Mouse (Mus musculus): ENCODE results near the gene Ttc9c. TPM values are rescaled to one million over a fixed set of nuclear protein-coding genes. Genes with fewer than 3 reads are reported as not detected.

Ttc9c gene
- polyA plus RNA-seq, 1 experiment from 2014 or later = 46.8 TPM

- Histone ChIP-seq H3K4me3 (ENCODE audit: low read depth, low read length) (peak overlapping the region; percentile 80), H3K4me2 (peak overlapping the region; percentile 91), H3K27ac (ENCODE audit: low read depth, low read length) (peak overlapping the region; percentile 99), H3K9me3 (ENCODE audit: control insufficient read depth, low read length) (no peaks in the 10 kb centered on the region), H3K27me3 (replicated peaks; ENCODE audit: control insufficient read depth, insufficient read depth, low read length) (no peaks in the 10 kb centered on the region), H3K9ac (ENCODE audit: low read depth, low read length) (peak overlapping the region; percentile 95), H3K4me1 (replicated peaks; ENCODE audit: control insufficient read depth, insufficient read depth, low read length) (peaks cover 39% of the 10 kb centered on the region), H3K36me3 (ENCODE audit: control insufficient read depth, insufficient read depth, low read length) (peaks cover 21% of the 10 kb centered on the region)
- 38% methylated on average over 6 of the region's 6 CpGs for WGBS
- ATAC-seq (replicated peaks; ENCODE audit: low FRiP score) (no peak), DNase-seq (ENCODE audit: low spot score) (no peak)
Measured at GRCm38 (mm10) chr19:8773409-8773808, 45.7 kb downstream of the Ttc9c start.

- peaks cover 23% of the 10 kb centered on the region for H3K36me3 ChIP-seq (ENCODE audit: control insufficient read depth, insufficient read depth, low read length)
- peaks cover 39% of the 10 kb centered on the region for H3K4me1 ChIP-seq (replicated peaks; ENCODE audit: control insufficient read depth, insufficient read depth, low read length)
- peak overlapping the region; percentile 95 for H3K9ac ChIP-seq (ENCODE audit: low read depth, low read length)
- no peaks in the 10 kb centered on the region for H3K27me3 ChIP-seq (replicated peaks; ENCODE audit: control insufficient read depth, insufficient read depth, low read length)
- peak overlapping the region; percentile 91 for H3K4me2 ChIP-seq
- ATAC-seq (replicated peaks; ENCODE audit: low FRiP score) (peak; percentile 63), DNase-seq (ENCODE audit: low spot score) (no peak)
- peak overlapping the region; percentile 99 for H3K27ac ChIP-seq (ENCODE audit: low read depth, low read length)
- H3K4me3 ChIP-seq (ENCODE audit: low read depth, low read length) = peak overlapping the region; percentile 80
- H3K9me3 ChIP-seq (ENCODE audit: control insufficient read depth, low read length) = no peaks in the 10 kb centered on the region
- WGBS = 42% methylated on average over 5 of the region's 5 CpGs
Measured at GRCm38 (mm10) chr19:8772996-8773395, 46.1 kb downstream of the Ttc9c start.

GRCm38 (mm10) chr19:8770567-8771270 lies 48.4 kb downstream of the Ttc9c start, which contains the start of gene Tmem223:
TSS of gene Tmem223 (plus strand) at chr19:8770996.
- ATAC-seq (replicated peaks; ENCODE audit: low FRiP score) (peak; percentile 40), DNase-seq (ENCODE audit: low spot score) (peak; percentile 81)
- Histone ChIP-seq H3K9me3 (ENCODE audit: control insufficient read depth, low read length) (no peaks in the 10 kb centered on the region), H3K36me3 (ENCODE audit: control insufficient read depth, insufficient read depth, low read length) (peaks cover 46% of the 10 kb centered on the region), H3K4me2 (peak within 1 kb of the TSS; percentile 83), H3K9ac (ENCODE audit: low read depth, low read length) (peak within 1 kb of the TSS; percentile 97), H3K4me3 (ENCODE audit: low read depth, low read length) (peak within 1 kb of the TSS; percentile 91), H3K4me1 (replicated peaks; ENCODE audit: control insufficient read depth, insufficient read depth, low read length) (peaks cover 33% of the 10 kb centered on the region), H3K27ac (ENCODE audit: low read depth, low read length) (peak within 1 kb of the TSS; percentile 76), H3K27me3 (replicated peaks; ENCODE audit: control insufficient read depth, insufficient read depth, low read length) (no peaks in the 10 kb centered on the region)
- 18% methylated on average over 29 of the region's 29 CpGs for WGBS

GRCm38 (mm10) chr19:8765562-8765961 lies 53.6 kb downstream of the Ttc9c start:
- peaks cover 68% of the 10 kb centered on the region for H3K36me3 ChIP-seq (ENCODE audit: control insufficient read depth, insufficient read depth, low read length)
- H3K27ac ChIP-seq (ENCODE audit: low read depth, low read length) = no peak overlapping the region
- no peaks in the 10 kb centered on the region; the same call in 1 of the 2 replicates for H3K9me3 ChIP-seq (ENCODE audit: control insufficient read depth, low read length)
- ATAC-seq (replicated peaks; ENCODE audit: low FRiP score) (no peak), DNase-seq (ENCODE audit: low spot score) (no peak)
- H3K4me1 ChIP-seq (replicated peaks; ENCODE audit: control insufficient read depth, insufficient read depth, low read length) = peaks cover 5% of the 10 kb centered on the region
- no peak overlapping the region for H3K9ac ChIP-seq (ENCODE audit: low read depth, low read length)
- H3K4me3 ChIP-seq (ENCODE audit: low read depth, low read length) = no peak overlapping the region
- no peaks in the 10 kb centered on the region for H3K27me3 ChIP-seq (replicated peaks; ENCODE audit: control insufficient read depth, insufficient read depth, low read length)
- WGBS = 93% methylated on average over 9 of the region's 9 CpGs
- H3K4me2 ChIP-seq = no peak overlapping the region

GRCm38 (mm10) chr19:8763276-8763675 lies 55.9 kb downstream of the Ttc9c start:
- no peaks in the 10 kb centered on the region for H3K27me3 ChIP-seq (replicated peaks; ENCODE audit: control insufficient read depth, insufficient read depth, low read length)
- no peak overlapping the region for H3K27ac ChIP-seq (ENCODE audit: low read depth, low read length)
- no peak overlapping the region for H3K4me3 ChIP-seq (ENCODE audit: low read depth, low read length)
- H3K4me1 ChIP-seq (replicated peaks; ENCODE audit: control insufficient read depth, insufficient read depth, low read length) = peaks cover 10% of the 10 kb centered on the region
- peaks cover 56% of the 10 kb centered on the region for H3K36me3 ChIP-seq (ENCODE audit: control insufficient read depth, insufficient read depth, low read length)
- no peak overlapping the region for H3K9ac ChIP-seq (ENCODE audit: low read depth, low read length)
- no peak overlapping the region for H3K4me2 ChIP-seq
- DNase-seq (ENCODE audit: low spot score) (no peak), ATAC-seq (replicated peaks; ENCODE audit: low FRiP score) (no peak)
- 84% methylated on average over 4 of the region's 4 CpGs for WGBS
- no peaks in the 10 kb centered on the region; the same call in 1 of the 2 replicates for H3K9me3 ChIP-seq (ENCODE audit: control insufficient read depth, low read length)

GRCm38 (mm10) chr19:8760757-8761156 lies 58.4 kb downstream of the Ttc9c start:
- DNase-seq (ENCODE audit: low spot score) (no peak), ATAC-seq (replicated peaks; ENCODE audit: low FRiP score) (no peak)
- H3K4me1 ChIP-seq (replicated peaks; ENCODE audit: control insufficient read depth, insufficient read depth, low read length) = peaks cover 12% of the 10 kb centered on the region
- H3K9me3 ChIP-seq (ENCODE audit: control insufficient read depth, low read length) = no peaks in the 10 kb centered on the region; the same call in 1 of the 2 replicates
- 88% methylated on average over 2 of the region's 2 CpGs for WGBS
- H3K36me3 ChIP-seq (ENCODE audit: control insufficient read depth, insufficient read depth, low read length) = peaks cover 33% of the 10 kb centered on the region
- no peaks in the 10 kb centered on the region for H3K27me3 ChIP-seq (replicated peaks; ENCODE audit: control insufficient read depth, insufficient read depth, low read length)
- no peak overlapping the region for H3K4me3 ChIP-seq (ENCODE audit: low read depth, low read length)
- H3K9ac ChIP-seq (ENCODE audit: low read depth, low read length) = no peak overlapping the region
- no peak overlapping the region for H3K4me2 ChIP-seq
- H3K27ac ChIP-seq (ENCODE audit: low read depth, low read length) = no peak overlapping the region

Other genes with a start within 250 kb of the Ttc9c start
- gene Slc22a8, start 228.1 kb downstream of the Ttc9c start, polyA plus RNA-seq (2014; fragmentation: Nextera tagmentation; extraction: Ambion mirVana) = 2.0 and 2.9 TPM in 2 replicates
- gene Slc22a6, start 201.3 kb downstream of the Ttc9c start, polyA plus RNA-seq (2014; fragmentation: Nextera tagmentation; extraction: Ambion mirVana) = not detected in 2 replicates
- gene Chrm1, start 155.5 kb downstream of the Ttc9c start, polyA plus RNA-seq (2014; fragmentation: Nextera tagmentation; extraction: Ambion mirVana) = 0.12 TPM in 1 of 2 replicates, not detected in the other
- gene Slc3a2, start 96.0 kb downstream of the Ttc9c start, polyA plus RNA-seq (2014; fragmentation: Nextera tagmentation; extraction: Ambion mirVana) = 150 and 159 TPM in 2 replicates
- gene Wdr74, start 83.5 kb downstream of the Ttc9c start, polyA plus RNA-seq (2014; fragmentation: Nextera tagmentation; extraction: Ambion mirVana) = 142 and 143 TPM in 2 replicates
- gene 1700092M07Rik, start 78.6 kb downstream of the Ttc9c start, polyA plus RNA-seq (2014; fragmentation: Nextera tagmentation; extraction: Ambion mirVana) = 1.7 and 2.0 TPM in 2 replicates
- gene Stx5a, start 77.9 kb downstream of the Ttc9c start, polyA plus RNA-seq (2014; fragmentation: Nextera tagmentation; extraction: Ambion mirVana) = 69.5 and 73.1 TPM in 2 replicates
- 197 and 198 TPM in 2 replicates for gene Nxf1, start 62.3 kb downstream of the Ttc9c start, polyA plus RNA-seq (2014; fragmentation: Nextera tagmentation; extraction: Ambion mirVana)
- 116 and 123 TPM in 2 replicates for gene Tmem223, start 48.3 kb downstream of the Ttc9c start, polyA plus RNA-seq (2014; fragmentation: Nextera tagmentation; extraction: Ambion mirVana)
- gene Tmem179b, start 44.9 kb downstream of the Ttc9c start, polyA plus RNA-seq (2014; fragmentation: Nextera tagmentation; extraction: Ambion mirVana) = 116 and 119 TPM in 2 replicates
- gene Taf6l, start 32.9 kb downstream of the Ttc9c start, polyA plus RNA-seq (2014; fragmentation: Nextera tagmentation; extraction: Ambion mirVana) = 25.9 TPM in 2 replicates
- 152 and 159 TPM in 2 replicates for gene Polr2g, start 20.8 kb downstream of the Ttc9c start, polyA plus RNA-seq (2014; fragmentation: Nextera tagmentation; extraction: Ambion mirVana)
- 3.2 and 4.1 TPM in 2 replicates for gene Zbtb3, start 16.8 kb downstream of the Ttc9c start, polyA plus RNA-seq (2014; fragmentation: Nextera tagmentation; extraction: Ambion mirVana)
- 5.5 and 6.4 TPM in 2 replicates for gene Hnrnpul2, start 677 bp upstream of the Ttc9c start, polyA plus RNA-seq (2014; fragmentation: Nextera tagmentation; extraction: Ambion mirVana)
- gene AC129217.1, start 10.4 kb upstream of the Ttc9c start, polyA plus RNA-seq (2014; fragmentation: Nextera tagmentation; extraction: Ambion mirVana) = 0.40 TPM in 1 of 2 replicates, not detected in the other
- 52.7 and 52.9 TPM in 2 replicates for gene Bscl2, start 18.1 kb upstream of the Ttc9c start, polyA plus RNA-seq (2014; fragmentation: Nextera tagmentation; extraction: Ambion mirVana)
- 2.1 and 2.3 TPM in 2 replicates for gene Gng3, start 19.9 kb upstream of the Ttc9c start, polyA plus RNA-seq (2014; fragmentation: Nextera tagmentation; extraction: Ambion mirVana)
- 0.10 and 0.34 TPM in 2 replicates for gene Lrrn4cl, start 31.4 kb upstream of the Ttc9c start, polyA plus RNA-seq (2014; fragmentation: Nextera tagmentation; extraction: Ambion mirVana)
- gene Ubxn1, start 52.2 kb upstream of the Ttc9c start, polyA plus RNA-seq (2014; fragmentation: Nextera tagmentation; extraction: Ambion mirVana) = 198 and 204 TPM in 2 replicates
- gene Uqcc3, start 61.6 kb upstream of the Ttc9c start, polyA plus RNA-seq (2014; fragmentation: Nextera tagmentation; extraction: Ambion mirVana) = 57.1 and 66.9 TPM in 2 replicates
- gene Lbhd1, start 64.4 kb upstream of the Ttc9c start, polyA plus RNA-seq (2014; fragmentation: Nextera tagmentation; extraction: Ambion mirVana) = 133 and 147 TPM in 2 replicates
- gene Gm49403, start 64.6 kb upstream of the Ttc9c start, polyA plus RNA-seq (2014; fragmentation: Nextera tagmentation; extraction: Ambion mirVana) = not detected in 2 replicates
- gene 1810009A15Rik, start 69.5 kb upstream of the Ttc9c start, polyA plus RNA-seq (2014; fragmentation: Nextera tagmentation; extraction: Ambion mirVana) = 163 and 171 TPM in 2 replicates
- not detected in 2 replicates for gene Gm49416, start 69.6 kb upstream of the Ttc9c start, polyA plus RNA-seq (2014; fragmentation: Nextera tagmentation; extraction: Ambion mirVana)
- 47.8 and 52.4 TPM in 2 replicates for gene Ints5, start 73.7 kb upstream of the Ttc9c start, polyA plus RNA-seq (2014; fragmentation: Nextera tagmentation; extraction: Ambion mirVana)
- gene Ganab, start 78.7 kb upstream of the Ttc9c start, polyA plus RNA-seq (2014; fragmentation: Nextera tagmentation; extraction: Ambion mirVana) = 91.8 and 106 TPM in 2 replicates
- 32.3 and 34.8 TPM in 2 replicates for gene B3gat3, start 101.0 kb upstream of the Ttc9c start, polyA plus RNA-seq (2014; fragmentation: Nextera tagmentation; extraction: Ambion mirVana)
- 2.4 and 3.9 TPM in 2 replicates for gene Rom1, start 110.0 kb upstream of the Ttc9c start, polyA plus RNA-seq (2014; fragmentation: Nextera tagmentation; extraction: Ambion mirVana)
- gene Eml3, start 110.2 kb upstream of the Ttc9c start, polyA plus RNA-seq (2014; fragmentation: Nextera tagmentation; extraction: Ambion mirVana) = 22.6 and 26.1 TPM in 2 replicates
- gene Mta2, start 122.5 kb upstream of the Ttc9c start, polyA plus RNA-seq (2014; fragmentation: Nextera tagmentation; extraction: Ambion mirVana) = 75.6 and 81.1 TPM in 2 replicates
- 42.4 and 43.2 TPM in 2 replicates for gene Tut1, start 134.5 kb upstream of the Ttc9c start, polyA plus RNA-seq (2014; fragmentation: Nextera tagmentation; extraction: Ambion mirVana)
- gene Eef1g, start 147.7 kb upstream of the Ttc9c start, polyA plus RNA-seq (2014; fragmentation: Nextera tagmentation; extraction: Ambion mirVana) = 598 and 618 TPM in 2 replicates
- gene Ahnak, start 170.0 kb upstream of the Ttc9c start, polyA plus RNA-seq (2014; fragmentation: Nextera tagmentation; extraction: Ambion mirVana) = 2.6 and 3.7 TPM in 2 replicates

Measured in liver, embryonic 11.5 days (tissue).